Mouse (Mus musculus) bone marrow, adult 2 months (tissue): ENCODE measurements around the gene Rarres1.
A peak's percentile ranks its signal among the peaks of the same experiment; 100 is the strongest.

Experiments used
- CTCF ChIP-seq: fragments of 200-500 bp; IDR thresholded peaks from 2 replicates; pipeline ENCODE4 v1.5.1; 2011; ENCODE audit warnings: low read length, control low read depth; ENCODE audit not compliant: control insufficient read depth, insufficient read depth
- POLR2A ChIP-seq: fragments of 200-500 bp; IDR thresholded peaks from 2 replicates; pipeline ENCODE4 v1.6.1; 2011; ENCODE audit warnings: low read depth, mild to moderate bottlenecking, control low read depth, low read length, borderline replicate concordance; ENCODE audit not compliant: control insufficient read depth

DNA sequence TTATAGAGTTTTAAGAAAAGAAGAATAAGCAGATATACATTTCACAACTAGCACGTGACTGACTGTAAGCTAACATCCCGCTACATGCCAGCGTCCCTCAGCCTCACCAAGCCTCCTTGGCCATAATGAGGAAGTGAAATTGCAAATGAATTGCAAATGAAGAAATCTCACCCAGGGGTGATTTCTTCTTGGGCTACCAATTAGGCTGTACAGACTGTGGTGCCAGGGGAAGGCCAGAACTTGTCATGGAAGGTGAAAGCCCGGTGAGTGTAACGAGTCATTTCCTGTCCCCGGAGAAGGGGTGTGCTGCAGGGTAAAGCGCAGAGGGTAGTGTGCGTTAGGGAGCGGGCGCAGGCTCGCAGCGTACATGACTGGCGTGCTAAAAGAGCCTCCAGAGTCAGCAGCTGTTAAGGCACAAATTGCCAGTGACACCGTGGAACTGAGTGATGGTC, 41.9 kb upstream of the Rarres1 start:
- TF ChIP-seq CTCF: no peak
- TF ChIP-seq POLR2A: peak; percentile 47; the same call in 1 of the 2 replicates
